ENCODE assay signal across 16 mouse cellular contexts in genomic region chr6:38792966-38793365, GRCm38 (mm10).
DNase-seq lines count a peak whose midpoint lies in the region; ATAC-seq and TF ChIP-seq lines count a peak whose summit lies in the region.
"Had no signal": no experiment of that assay in that cellular context is flagged by ENCODE, and none has a peak within 500 bp of the region (broad histone marks: within the 10 kb centered on the region; RNA-seq: fewer than 3 reads in every experiment).

No protein-coding gene starts in this region.

- no peak for TF ChIP-seq CTCF in stomach, postnatal 0 days (IDR thresholded peaks at IDR 0.05; ENCODE audit: low read depth)

- H3K4me2 ChIP-seq in heart, embryonic 12.5 days = no peak overlapping the region
- H3K4me2 ChIP-seq in stomach, postnatal 0 days (replicated peaks; ENCODE audit: low read depth) = no peak overlapping the region
- H3K4me2 ChIP-seq: forebrain, embryonic 12.5 days; limb, embryonic 15.5 days; midbrain, embryonic 13.5 days had no signal

- H3K4me3 ChIP-seq in heart, embryonic 12.5 days = no peak overlapping the region
- H3K4me3 ChIP-seq in megakaryocyte, embryonic 14.5 days (replicated peaks) = peak overlapping the region; percentile 38
- H3K4me3 ChIP-seq in stomach, postnatal 0 days (ENCODE audit: low read depth, low read length) = no peak overlapping the region
- H3K4me3 ChIP-seq: forebrain, embryonic 12.5 days; hindbrain, embryonic 10.5 days; limb, embryonic 15.5 days; midbrain, embryonic 13.5 days had no signal

- H3K27ac ChIP-seq in heart, embryonic 12.5 days (ENCODE audit: poor library complexity, severe bottlenecking) = no peak overlapping the region
- no peak overlapping the region for H3K27ac ChIP-seq in stomach, postnatal 0 days (replicated peaks)
- H3K27ac ChIP-seq: forebrain, embryonic 12.5 days; hindbrain, embryonic 10.5 days; limb, embryonic 15.5 days; midbrain, embryonic 13.5 days had no signal

- no peak for TF ChIP-seq EP300 in stomach, postnatal 0 days (optimal IDR thresholded peaks at IDR 0.05)

- ATAC-seq in heart, embryonic 12.5 days (ENCODE audit: insufficient number of reproducible peaks, low FRiP score) = no peak
- no peak for ATAC-seq in megakaryocyte, adult 5-6 weeks (ENCODE audit: poor library complexity, severe bottlenecking)
- ATAC-seq in stomach, postnatal 0 days (ENCODE audit: low FRiP score, low TSS enrichment) = no peak
- ATAC-seq: midbrain, embryonic 13.5 days had no signal

- peaks cover 7% of the 10 kb centered on the region for H3K36me3 ChIP-seq in heart, embryonic 12.5 days
- peaks cover 84% of the 10 kb centered on the region for H3K36me3 ChIP-seq in megakaryocyte, embryonic 14.5 days (replicated peaks; ENCODE audit: low read length)
- H3K36me3 ChIP-seq in stomach, postnatal 0 days (ENCODE audit: control insufficient read depth, insufficient read depth, low read length) = no peaks in the 10 kb centered on the region; the same call in 1 of the 2 replicates
- H3K36me3 ChIP-seq: forebrain, embryonic 12.5 days; limb, embryonic 15.5 days had no signal

- H3K4me1 ChIP-seq in heart, embryonic 12.5 days (replicated peaks) = peaks cover 50% of the 10 kb centered on the region
- H3K4me1 ChIP-seq in megakaryocyte, embryonic 14.5 days = peaks cover 93% of the 10 kb centered on the region
- H3K4me1 ChIP-seq in stomach, postnatal 0 days (replicated peaks; ENCODE audit: control insufficient read depth, insufficient read depth) = no peaks in the 10 kb centered on the region
- H3K4me1 ChIP-seq: forebrain, embryonic 12.5 days; hindbrain, embryonic 10.5 days; midbrain, embryonic 13.5 days had no signal

- no peak overlapping the region for H3K9ac ChIP-seq in heart, embryonic 12.5 days
- no peak overlapping the region for H3K9ac ChIP-seq in stomach, postnatal 0 days (ENCODE audit: low read length)
- H3K9ac ChIP-seq: forebrain, embryonic 12.5 days; limb, embryonic 15.5 days; midbrain, embryonic 13.5 days had no signal

- no peaks in the 10 kb centered on the region for H3K9me3 ChIP-seq in heart, embryonic 12.5 days (replicated peaks)
- no peaks in the 10 kb centered on the region for H3K9me3 ChIP-seq in megakaryocyte, embryonic 14.5 days
- no peaks in the 10 kb centered on the region for H3K9me3 ChIP-seq in stomach, postnatal 0 days (ENCODE audit: control insufficient read depth, low read length)
- H3K9me3 ChIP-seq: forebrain, embryonic 12.5 days; hindbrain, embryonic 10.5 days; limb, embryonic 15.5 days; midbrain, embryonic 13.5 days had no signal

- DNase-seq in heart, adult 18-20 months = peak; percentile 41 to 50
- DNase-seq in adrenal gland, postnatal 10 days = peak; percentile 69
- peak; percentile 10 for DNase-seq in stomach, postnatal 0 days (ENCODE audit: low spot score)
- DNase-seq in embryo, embryonic 10 days (ENCODE audit: low spot score) = no peak
- no peak for DNase-seq in cerebellum, adult 9-11 months
- DNase-seq: cerebellum, adult 8-10 months; kidney, adult 11 months; layer of hippocampus, adult 9-11 months; lung, postnatal 14 days had no signal

- H3K27me3 ChIP-seq in heart, embryonic 12.5 days (replicated peaks) = no peaks in the 10 kb centered on the region
- no peaks in the 10 kb centered on the region for H3K27me3 ChIP-seq in megakaryocyte, embryonic 14.5 days (replicated peaks)
- H3K27me3 ChIP-seq in stomach, postnatal 0 days (ENCODE audit: control insufficient read depth, insufficient read depth, low read length) = no peaks in the 10 kb centered on the region
- H3K27me3 ChIP-seq: forebrain, embryonic 12.5 days; limb, embryonic 15.5 days; midbrain, embryonic 13.5 days had no signal

- 89% methylated on average over 3 of the region's 3 CpGs for WGBS in heart, embryonic 12.5 days
- 72% methylated on average over 3 of the region's 3 CpGs for whole genome bisulfite sequencing in stomach, postnatal 0 days

Comparison
In these comparisons a context has a peak if more than half of its experiments do, and no peak if none do; other contexts are left out.
1. DNase-seq: peak in heart, adult 18-20 months (2 of 2), adrenal gland, postnatal 10 days (single experiment) and stomach, postnatal 0 days (single experiment); none in embryo, embryonic 10 days (single experiment) and cerebellum, adult 9-11 months (single experiment).